Mouse (Mus musculus): Measurements from ENCODE around the gene Dnm3.

The Dnm3 gene

DNA sequence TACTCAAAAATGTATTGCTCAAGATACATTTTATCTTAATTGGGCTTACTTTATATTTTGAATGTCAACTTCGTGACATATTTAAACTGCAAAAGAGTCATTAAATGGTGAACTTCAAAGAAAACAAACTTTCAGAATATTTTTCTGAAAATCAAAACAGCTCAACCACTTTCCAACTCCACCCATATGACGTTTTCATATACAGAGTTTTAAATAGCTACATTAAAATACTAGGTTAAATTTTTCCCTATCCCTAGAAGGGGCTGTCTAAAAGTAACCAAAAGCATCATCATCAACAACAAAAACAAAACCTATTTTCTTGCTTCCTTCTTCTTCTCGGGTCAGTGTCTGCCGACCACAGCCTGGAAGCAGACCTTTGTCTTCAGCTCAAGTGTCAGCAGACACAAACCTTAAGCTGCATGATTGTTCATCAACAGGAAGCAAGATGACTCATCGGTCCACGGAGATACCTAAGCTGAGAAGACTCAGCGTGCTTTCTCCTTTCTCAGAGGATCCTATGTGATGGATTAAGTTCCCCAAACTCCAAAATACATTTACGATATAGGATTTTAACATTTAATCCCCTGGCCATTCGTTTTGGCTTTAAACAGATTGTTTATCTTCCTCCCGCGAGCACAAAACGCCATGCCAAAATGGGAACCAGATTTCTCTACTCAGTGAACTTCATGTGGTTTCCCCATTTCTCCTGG is 270.7 kb downstream of the Dnm3 start:
- no peak for DNase-seq

DNA sequence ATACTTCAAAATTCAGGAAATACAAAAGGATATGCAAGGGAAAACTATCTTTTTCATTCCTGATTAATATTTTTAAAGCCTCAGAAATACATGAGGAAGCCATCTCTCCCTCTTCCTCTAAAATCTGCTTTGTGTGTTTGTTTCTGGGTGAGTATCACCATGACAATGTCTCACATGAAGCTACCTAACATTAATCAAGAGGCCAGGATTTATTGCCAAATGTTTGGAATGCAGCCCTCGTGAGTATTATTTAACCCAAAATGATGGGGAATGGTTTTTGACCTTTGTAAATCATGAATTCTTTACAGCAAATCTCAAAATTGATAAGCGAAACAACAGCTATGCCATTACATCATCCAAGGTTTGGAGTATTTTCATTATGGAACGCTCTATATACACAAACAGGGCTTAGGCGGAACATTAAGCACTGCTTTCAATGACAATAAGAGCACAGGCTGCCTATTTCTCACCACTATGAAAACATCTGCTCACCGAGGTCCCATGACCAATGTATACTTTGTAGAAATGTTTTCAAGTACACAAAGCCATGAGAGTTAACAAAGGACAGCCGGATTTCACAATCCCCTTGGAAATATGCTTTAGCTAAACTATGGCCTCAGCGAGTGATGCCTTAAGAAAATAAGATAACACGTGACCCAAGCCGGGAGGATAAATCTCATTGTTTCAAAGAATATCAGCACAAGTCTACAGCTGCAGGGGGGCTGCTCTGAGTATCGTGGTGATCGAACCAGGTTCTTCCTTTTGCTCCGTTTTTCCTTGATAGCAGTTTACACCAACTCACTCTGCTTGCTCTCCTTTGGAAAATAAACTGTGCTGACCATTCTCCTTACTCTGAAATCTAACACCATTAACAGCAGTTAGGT is 275.1 kb downstream of the Dnm3 start:
- no peak for DNase-seq

GRCm38 (mm10) chr1:162200446-162200845 is 277.4 kb downstream of the Dnm3 start:
- no peak for DNase-seq

- no peak for DNase-seq
Observed at GRCm38 (mm10) chr1:162196812-162197680, 280.8 kb downstream of the Dnm3 start.

GRCm38 (mm10) chr1:162188744-162189143 is 289.1 kb downstream of the Dnm3 start:
- DNase-seq, result no peak

DNA sequence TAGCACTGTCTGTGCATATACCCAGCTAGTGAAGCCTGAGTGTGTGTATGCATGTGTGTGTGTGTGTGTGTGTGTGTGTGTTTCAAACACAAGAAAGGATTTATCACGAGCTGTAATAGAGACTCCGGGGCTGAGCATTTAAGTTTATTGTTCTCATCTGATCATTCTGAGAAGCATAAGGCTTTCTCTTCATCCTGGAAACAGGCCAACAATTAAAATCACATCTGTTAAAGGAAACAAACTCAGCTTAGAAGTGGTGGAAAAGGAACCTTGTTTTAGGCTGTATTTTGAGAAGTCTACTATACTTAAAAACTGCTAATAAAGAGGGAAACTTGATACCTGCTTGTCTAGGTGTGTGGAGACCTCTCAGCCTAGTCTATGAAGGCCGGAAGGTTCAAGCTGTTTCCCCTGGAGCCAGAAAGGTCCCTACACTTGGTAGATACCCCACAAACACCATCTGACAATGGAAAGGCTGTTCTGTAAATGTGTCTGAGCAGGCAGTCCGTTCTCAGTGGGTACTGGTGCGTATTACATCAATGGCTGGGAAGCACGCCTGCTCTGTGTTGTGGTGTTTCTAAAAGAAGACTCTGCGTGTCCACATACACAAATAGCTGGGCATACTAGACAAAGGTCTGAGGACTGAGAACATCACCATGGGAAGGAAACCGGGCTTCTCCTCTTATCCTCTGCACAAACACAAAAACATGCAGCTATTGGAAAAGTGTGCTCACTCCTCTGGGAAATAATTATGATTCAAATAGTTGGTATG is 290.3 kb downstream of the Dnm3 start:
- DNase-seq, result no peak

- no peak for DNase-seq
Observed at GRCm38 (mm10) chr1:162186470-162187351, 291.1 kb downstream of the Dnm3 start.

- DNase-seq, result peak; percentile 51
Observed at GRCm38 (mm10) chr1:162184003-162184748, 293.7 kb downstream of the Dnm3 start.

DNA sequence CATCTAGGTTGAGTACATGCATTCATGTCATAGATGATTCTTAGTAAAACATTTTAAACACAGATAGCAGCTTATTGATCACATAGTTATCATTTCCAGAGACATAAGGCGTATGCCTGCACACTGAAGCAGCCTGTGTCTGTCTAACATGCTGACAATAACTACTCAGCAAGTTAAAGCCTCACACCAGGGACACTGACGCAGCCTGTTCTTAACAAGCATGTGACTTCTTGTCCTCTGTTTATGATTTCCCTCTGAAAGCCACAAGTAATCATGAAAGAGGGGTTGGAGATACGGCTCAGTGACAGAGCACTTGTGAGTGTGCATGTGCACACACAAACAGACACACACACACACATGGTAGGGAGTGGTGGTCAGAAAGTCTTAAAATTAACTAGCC is 294.4 kb downstream of the Dnm3 start:
- no peak for DNase-seq

- DNase-seq, result no peak
Observed at GRCm38 (mm10) chr1:162181187-162181975, 296.5 kb downstream of the Dnm3 start.

DNA sequence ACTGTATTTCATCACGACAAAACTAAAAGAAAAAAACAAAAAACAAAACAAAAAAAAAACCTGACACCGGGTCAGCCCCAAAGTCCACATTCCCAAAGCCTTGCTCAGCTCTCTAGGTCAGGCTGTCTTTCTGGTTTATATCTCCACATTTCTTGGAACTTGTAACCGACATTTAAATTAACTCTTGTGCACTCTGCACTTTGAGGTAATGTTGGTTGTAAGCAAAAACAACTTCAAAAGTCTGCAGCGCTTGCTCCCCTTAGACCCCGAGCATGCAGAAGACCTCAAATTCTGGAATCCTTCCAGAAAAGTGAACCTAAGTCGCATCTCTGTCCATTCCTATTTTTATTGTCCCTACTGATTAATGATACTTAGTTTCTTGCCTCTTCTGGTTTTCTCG is 297.4 kb downstream of the Dnm3 start:
- DNase-seq, result no peak

DNA sequence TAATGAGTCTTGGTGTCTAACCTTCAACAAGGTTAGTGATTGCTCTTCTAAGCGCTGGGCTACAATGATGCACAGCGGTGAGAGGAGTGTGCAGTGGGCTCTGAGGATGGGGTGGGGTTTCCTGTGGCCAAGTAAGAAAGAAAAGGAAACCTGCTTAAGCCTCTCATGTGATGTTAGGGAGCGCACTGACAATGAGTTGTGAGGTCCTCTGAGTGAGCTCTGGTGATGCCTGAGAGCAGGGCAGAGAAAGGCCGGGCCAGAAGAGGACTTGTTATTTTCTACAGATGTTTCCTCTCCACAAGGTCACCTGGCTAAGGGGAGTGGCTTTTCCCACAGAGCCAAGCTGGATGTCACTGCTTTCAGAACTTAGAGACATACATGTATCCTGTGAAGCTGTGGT is 298.4 kb downstream of the Dnm3 start:
- DNase-seq, result no peak

DNA sequence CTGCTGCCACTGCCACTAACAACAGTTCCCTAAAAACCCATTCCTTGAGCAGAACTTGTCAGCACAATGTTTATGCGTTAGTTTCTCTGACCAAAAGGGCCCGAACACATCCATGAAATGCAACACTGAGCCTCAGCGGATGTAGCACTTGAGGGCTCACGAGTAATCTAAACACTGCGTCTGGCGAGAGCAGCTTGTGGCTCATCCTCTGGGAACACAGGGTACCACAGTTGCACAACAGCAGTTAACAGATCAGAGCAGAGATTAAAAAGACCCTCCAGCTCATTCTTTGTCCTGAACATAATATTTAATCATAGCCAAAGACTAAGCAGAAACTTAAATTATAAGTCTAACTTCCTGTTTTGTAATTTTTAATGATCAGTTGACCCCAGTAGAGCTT is 305.0 kb downstream of the Dnm3 start:
- no peak for DNase-seq

GRCm38 (mm10) chr1:162163687-162164484 is 313.9 kb downstream of the Dnm3 start:
- DNase-seq, result no peak

DNA sequence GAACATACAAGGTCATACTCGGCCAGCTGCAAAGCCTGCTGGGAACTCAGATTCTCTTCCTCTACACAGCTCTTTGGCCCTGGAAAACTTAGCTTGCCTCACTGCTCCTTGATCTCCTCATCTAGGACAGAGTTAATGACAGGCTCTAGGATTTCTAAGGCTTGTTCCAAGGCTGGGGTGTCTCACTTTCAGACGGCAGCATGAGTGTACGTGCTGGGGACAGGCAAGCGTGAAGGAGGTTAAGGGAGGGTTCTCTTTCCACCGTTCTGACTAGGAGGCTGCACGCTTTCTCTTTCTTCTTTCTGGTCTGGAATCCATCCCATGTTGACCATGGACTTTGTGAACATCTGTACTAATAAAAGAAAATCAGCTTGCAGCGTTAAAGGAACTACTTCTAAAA is 315.2 kb downstream of the Dnm3 start:
- DNase-seq, result no peak

DNA sequence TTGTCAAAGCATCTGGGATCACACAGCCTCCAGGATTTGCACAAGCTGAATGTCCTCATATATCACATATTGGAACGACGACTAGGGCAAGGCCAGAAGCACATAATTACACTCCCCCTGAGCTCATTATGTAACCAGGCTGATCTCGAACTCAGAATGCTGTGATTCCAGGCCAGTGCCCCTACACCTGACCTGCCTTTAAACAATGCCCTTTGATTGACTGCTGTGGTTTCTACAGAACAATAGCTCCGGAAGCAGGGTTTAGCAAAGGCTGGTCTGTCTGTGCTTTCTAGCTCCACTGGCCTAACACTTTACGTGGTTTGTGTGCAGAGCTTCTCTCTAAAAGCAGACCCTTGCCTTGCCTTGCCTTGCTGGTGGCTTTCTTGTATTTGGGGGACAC is 315.6 kb downstream of the Dnm3 start:
- no peak for DNase-seq

DNA sequence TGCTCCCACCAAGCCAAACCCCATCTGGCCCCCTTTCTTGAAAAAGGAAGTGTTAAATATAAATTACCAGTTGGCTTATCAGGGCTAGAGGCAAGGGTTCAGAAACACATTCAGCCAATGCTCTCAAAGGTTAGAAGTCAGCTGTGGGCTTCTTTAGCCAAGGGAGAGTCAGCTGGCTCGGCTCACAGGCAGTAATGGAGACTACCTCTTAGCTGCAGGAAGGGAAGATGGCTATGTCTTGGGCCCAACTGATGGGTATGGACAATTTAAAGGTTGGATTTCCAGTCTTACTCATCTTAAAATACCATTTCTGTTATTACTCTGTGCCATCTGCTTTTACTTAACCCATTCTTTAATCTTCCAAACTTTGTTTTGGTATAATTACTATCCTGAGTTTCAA is 317.1 kb downstream of the Dnm3 start:
- no peak for DNase-seq

- DNase-seq, result no peak
Observed at GRCm38 (mm10) chr1:162158486-162158885, 319.3 kb downstream of the Dnm3 start.

DNA sequence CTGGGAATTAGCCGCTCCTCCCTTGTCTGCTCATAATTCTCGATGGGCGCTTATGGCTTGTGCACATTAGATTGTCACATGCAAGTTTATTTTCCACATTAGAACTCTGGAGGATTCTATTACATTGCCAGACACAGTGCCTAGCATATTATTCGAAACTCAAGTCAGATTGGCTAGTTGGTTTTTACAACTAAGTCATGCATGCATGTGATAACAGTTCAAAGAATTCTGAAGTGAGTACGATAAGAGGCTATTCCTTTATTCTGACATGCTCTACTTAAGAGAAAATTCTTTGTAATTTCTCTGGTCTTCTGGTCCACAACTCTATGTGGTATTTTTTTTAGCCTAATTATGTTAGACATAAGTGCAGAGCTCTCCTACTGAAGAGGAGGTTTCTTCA is 320.2 kb downstream of the Dnm3 start:
- no peak for DNase-seq

Data from kidney, adult 18-20 months (tissue).